Mouse (Mus musculus): ENCODE data around the gene B3galt4. TPM values are rescaled to one million over a fixed set of nuclear protein-coding genes. Genes with fewer than 3 reads are reported as not detected.

Gene B3galt4
- total and polyA plus RNA-seq, 2 experiments from 2014 or later: 9.8 to 11.7 TPM

DNA sequence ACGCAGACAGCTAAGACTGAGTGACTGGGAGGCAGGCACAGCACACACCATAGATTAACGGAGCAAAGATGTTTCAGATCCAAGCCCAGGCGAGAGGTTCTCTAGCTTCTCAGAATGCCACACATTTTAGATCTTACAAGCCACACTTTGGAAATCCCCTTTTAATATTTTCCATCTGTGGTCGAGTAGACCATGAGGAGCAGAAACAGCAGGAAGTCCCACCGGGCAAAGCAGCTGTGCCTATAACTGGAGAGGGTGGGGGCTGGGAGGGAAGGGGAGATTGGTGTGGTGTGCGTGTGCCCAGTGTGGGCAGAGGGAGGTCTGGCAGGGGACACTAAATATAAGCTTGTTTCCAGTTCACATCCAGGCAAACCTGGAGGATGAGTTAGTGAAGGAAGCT lies 6.2 kb upstream of the B3galt4 start:
- Histone ChIP-seq H3K9me3 (ENCODE audit: low read length) (no peaks in the 10 kb centered on the region), H3K27me3 (ENCODE audit: insufficient read depth, low read length) (no peaks in the 10 kb centered on the region), H3K4me3 (ENCODE audit: low read depth, low read length) (no peak overlapping the region), H3K4me2 (ENCODE audit: low read depth) (no peak overlapping the region), H3K4me1 (ENCODE audit: insufficient read depth) (peaks cover 8% of the 10 kb centered on the region; the same call in 1 of the 2 replicates), H3K36me3 (ENCODE audit: insufficient read depth) (peaks cover 60% of the 10 kb centered on the region), H3K9ac (no peak overlapping the region), H3K27ac (ENCODE audit: low read depth, low read length) (no peak overlapping the region)
- ATAC-seq (no peak), DNase-seq (no peak)
- TF ChIP-seq CTCF (IDR thresholded peaks at IDR 0.05; ENCODE audit: low read depth): no peak
- WGBS: 89% methylated on average over 6 of the region's 6 CpGs

DNA sequence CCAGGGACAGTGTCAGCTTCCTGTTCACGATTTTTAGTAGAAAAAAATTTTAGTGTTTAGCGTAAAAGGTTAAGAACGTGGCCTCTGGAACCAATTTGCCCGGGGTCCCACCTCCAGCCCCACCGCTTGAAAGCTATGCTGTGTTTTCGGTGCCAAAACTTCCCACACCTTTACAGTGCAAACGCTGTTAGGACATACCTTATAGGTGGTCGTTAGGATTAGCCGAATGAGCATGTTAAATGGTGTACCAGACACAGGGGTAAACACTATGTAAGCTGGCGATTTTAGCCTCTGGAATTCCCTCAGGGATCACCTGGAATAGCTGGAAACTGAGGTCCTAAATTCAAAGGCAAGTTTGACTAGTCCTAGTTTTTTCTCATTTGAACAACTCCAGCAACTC lies 5.0 kb upstream of the B3galt4 start:
- ATAC-seq (no peak), DNase-seq (no peak)
- 8% methylated on average over 10 of the region's 10 CpGs for WGBS
- TF ChIP-seq CTCF (IDR thresholded peaks at IDR 0.05; ENCODE audit: low read depth): no peak
- Histone ChIP-seq H3K4me2 (ENCODE audit: low read depth) (peak overlapping the region; percentile 54), H3K36me3 (ENCODE audit: insufficient read depth) (peaks cover 53% of the 10 kb centered on the region), H3K27ac (ENCODE audit: low read depth, low read length) (peak overlapping the region; percentile 88), H3K4me3 (ENCODE audit: low read depth, low read length) (peak overlapping the region; percentile 55), H3K9ac (peak overlapping the region; percentile 73), H3K27me3 (ENCODE audit: insufficient read depth, low read length) (no peaks in the 10 kb centered on the region), H3K4me1 (ENCODE audit: insufficient read depth) (peaks cover 8% of the 10 kb centered on the region; the same call in 1 of the 2 replicates), H3K9me3 (ENCODE audit: low read length) (no peaks in the 10 kb centered on the region)

DNA sequence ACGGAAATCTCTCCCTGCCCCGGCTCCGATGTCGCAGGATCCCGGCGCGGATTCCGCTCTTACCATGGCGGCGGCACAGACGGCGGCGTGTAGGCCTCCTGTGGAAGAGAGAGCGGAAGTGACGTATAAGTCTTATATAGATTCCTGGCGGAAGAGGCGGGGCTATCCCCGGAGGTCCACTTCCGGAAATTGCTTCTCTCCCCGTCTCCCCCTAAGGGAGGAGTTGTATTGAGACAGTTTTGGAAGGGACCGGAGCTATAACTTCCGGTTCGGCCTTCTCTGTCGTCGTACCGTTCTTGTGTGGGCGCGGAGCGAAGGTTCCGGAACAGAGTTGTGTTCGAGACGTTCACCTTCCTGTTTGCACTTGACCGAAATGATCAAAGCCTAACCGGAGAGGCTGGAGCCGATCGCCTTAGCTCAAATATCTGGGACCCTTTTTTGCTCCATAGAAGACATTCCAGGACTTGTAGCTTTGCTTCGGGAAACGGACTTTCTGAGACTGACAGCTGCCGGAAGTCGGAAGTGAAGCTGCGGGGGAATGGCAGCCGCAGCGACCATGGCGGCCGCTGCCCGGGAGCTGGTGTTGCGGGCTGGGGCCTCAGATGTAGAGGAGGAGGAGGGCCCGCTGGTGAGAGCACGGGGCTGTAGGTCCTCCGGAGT lies 4.4 kb upstream of the B3galt4 start, which contains the start of the genes Vps52 and Rps18:
Gene Vps52, plus strand, starts transcription at position 258 of the 660 bp plus-strand sequence.
Gene Rps18, minus strand, starts transcription at position 447 of the 660 bp plus-strand sequence.
- WGBS: 3% methylated on average over 50 of the region's 50 CpGs
- Histone ChIP-seq H3K4me3 (ENCODE audit: low read depth, low read length) (peak within 1 kb of the TSS; percentile 55), H3K27ac (ENCODE audit: low read depth, low read length) (peak within 1 kb of the TSS; percentile 93), H3K4me1 (ENCODE audit: insufficient read depth) (peaks cover 8% of the 10 kb centered on the region; the same call in 1 of the 2 replicates), H3K36me3 (ENCODE audit: insufficient read depth) (peaks cover 46% of the 10 kb centered on the region), H3K4me2 (ENCODE audit: low read depth) (peak within 1 kb of the TSS; percentile 58), H3K27me3 (ENCODE audit: insufficient read depth, low read length) (no peaks in the 10 kb centered on the region), H3K9me3 (ENCODE audit: low read length) (no peaks in the 10 kb centered on the region), H3K9ac (peak within 1 kb of the TSS; percentile 82)
- DNase-seq (peak; percentile 98), ATAC-seq (peak; percentile 91)
- peak; percentile 37; the same call in 1 of the 2 replicates for TF ChIP-seq CTCF (IDR thresholded peaks at IDR 0.05; ENCODE audit: low read depth)

DNA sequence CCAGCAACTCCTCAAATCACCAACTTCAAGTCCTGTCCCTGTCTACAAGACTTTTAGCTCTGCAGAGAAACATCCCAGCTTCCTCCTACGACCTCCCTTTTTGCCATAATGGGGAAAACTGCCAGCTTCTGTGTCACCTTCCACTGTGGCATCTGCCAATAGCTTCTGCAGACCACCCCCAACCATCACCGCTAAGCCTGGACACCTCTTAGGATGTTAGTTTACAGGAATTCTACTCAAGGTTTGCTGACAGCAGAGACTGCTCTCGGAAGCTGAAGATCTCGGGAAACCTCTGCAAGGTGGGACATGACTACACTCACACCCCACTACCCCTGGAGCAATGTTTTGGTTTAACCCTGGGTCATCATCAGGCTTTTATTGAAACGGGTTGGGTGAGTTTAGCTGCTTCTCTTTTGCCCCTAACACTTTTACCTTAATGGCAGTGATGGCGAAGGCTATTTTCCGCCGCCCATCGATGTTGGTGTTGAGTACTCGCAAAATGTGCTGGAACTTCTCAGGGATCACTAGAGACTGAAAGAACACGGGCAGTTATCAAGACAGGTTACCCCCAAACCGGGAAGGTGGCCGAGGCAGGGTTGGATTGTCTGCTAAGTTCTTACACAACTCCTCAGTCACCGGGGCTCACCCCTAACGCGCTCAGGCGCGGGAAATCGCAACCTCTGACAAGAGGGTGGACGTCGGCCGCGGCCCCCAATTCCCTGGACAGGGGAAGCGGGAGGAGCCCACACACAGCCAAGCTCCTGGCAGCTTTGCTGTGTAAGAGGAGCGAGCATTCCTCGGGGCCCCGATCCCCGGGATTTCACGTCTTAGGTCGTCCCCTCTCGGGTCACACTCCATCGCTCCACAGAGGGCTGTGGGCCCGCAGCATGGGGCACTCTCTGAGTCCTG lies 3.6 kb upstream of the B3galt4 start:
- DNase-seq (no peak), ATAC-seq (peak; percentile 12)

DNA sequence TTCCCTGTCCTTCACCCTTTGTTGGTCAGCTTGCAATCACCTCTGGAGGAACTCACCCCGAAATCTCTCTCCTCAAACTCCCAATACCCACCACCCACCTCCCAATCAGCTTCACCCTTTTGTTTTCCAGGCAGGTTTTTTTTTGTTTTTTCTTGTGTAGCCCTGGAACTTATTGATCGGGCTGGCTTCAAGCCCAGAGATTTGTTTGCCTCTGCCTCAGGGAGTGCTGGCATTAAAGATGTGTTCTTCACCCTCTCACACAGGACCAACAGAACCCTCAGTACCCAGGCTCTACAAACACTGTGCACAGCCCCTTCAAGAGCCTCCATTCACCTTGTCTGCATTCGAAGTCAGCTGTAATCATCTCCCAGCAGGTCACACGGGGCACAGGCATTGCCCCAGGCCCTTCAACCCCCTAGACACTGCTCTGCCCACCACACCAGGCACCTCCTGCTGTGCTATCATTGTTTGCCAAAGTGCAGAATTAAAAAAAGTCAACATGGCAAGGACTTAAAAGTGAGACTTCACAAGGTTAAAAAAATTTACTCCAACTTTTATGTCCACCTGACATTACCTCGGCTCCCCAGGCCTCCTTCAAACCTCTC lies 2.8 kb upstream of the B3galt4 start:
- WGBS: 24% methylated on average over 5 of the region's 5 CpGs
- Histone ChIP-seq H3K4me3 (ENCODE audit: low read depth, low read length) (peak overlapping the region; percentile 55; the same call in 1 of the 2 replicates), H3K4me1 (ENCODE audit: insufficient read depth) (peaks cover 17% of the 10 kb centered on the region), H3K27ac (ENCODE audit: low read depth, low read length) (no peak overlapping the region), H3K9me3 (ENCODE audit: low read length) (no peaks in the 10 kb centered on the region), H3K27me3 (ENCODE audit: insufficient read depth, low read length) (no peaks in the 10 kb centered on the region), H3K4me2 (ENCODE audit: low read depth) (peak overlapping the region; percentile 58), H3K9ac (peak overlapping the region; percentile 82), H3K36me3 (ENCODE audit: insufficient read depth) (peaks cover 32% of the 10 kb centered on the region)
- TF ChIP-seq CTCF (IDR thresholded peaks at IDR 0.05; ENCODE audit: low read depth): no peak
- ATAC-seq (no peak), DNase-seq (no peak)

More for the DNA sequence above, 3.6 kb upstream of the B3galt4 start:
- Histone ChIP-seq H3K9me3 (ENCODE audit: low read length) (no peaks in the 10 kb centered on the region), H3K27me3 (ENCODE audit: insufficient read depth, low read length) (no peaks in the 10 kb centered on the region), H3K4me1 (ENCODE audit: insufficient read depth) (peaks cover 13% of the 10 kb centered on the region; the same call in 1 of the 2 replicates), H3K4me2 (ENCODE audit: low read depth) (peak overlapping the region; percentile 58), H3K4me3 (ENCODE audit: low read depth, low read length) (peak overlapping the region; percentile 55), H3K36me3 (ENCODE audit: insufficient read depth) (peaks cover 39% of the 10 kb centered on the region), H3K27ac (ENCODE audit: low read depth, low read length) (peak overlapping the region; percentile 93), H3K9ac (peak overlapping the region; percentile 82)
- under 1% methylated on average over 33 of the region's 33 CpGs for WGBS
- no peak for TF ChIP-seq CTCF (IDR thresholded peaks at IDR 0.05; ENCODE audit: low read depth)

DNA sequence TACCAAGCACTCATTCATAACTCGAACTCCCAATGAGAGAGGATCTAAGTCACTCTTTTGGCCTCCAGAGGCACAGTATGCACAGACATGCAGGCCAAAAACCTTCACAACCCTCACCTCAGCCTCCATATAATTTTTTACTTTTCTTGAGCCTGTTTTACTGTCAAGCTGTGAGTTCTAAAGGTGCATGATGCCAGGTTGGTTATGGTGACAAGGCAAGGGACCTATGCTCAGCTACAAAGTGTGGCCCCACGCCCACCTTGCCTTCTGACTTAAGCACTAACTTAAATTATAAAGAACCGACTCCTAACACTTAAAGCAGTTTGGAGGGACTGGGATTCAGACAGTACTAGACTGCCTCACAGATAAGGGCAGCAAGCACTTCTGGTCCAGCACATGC lies 2.0 kb upstream of the B3galt4 start:
- ATAC-seq (no peak), DNase-seq (no peak)
- Histone ChIP-seq H3K4me1 (ENCODE audit: insufficient read depth) (peaks cover 17% of the 10 kb centered on the region), H3K27ac (ENCODE audit: low read depth, low read length) (0 out of 2 replicates have a peak overlapping the region, but pooled peaks have one; percentile 15), H3K4me2 (ENCODE audit: low read depth) (no peak overlapping the region), H3K9ac (no peak overlapping the region), H3K36me3 (ENCODE audit: insufficient read depth) (peaks cover 33% of the 10 kb centered on the region), H3K4me3 (ENCODE audit: low read depth, low read length) (no peak overlapping the region), H3K9me3 (ENCODE audit: low read length) (no peaks in the 10 kb centered on the region), H3K27me3 (ENCODE audit: insufficient read depth, low read length) (no peaks in the 10 kb centered on the region)
- no peak for TF ChIP-seq CTCF (IDR thresholded peaks at IDR 0.05; ENCODE audit: low read depth)
- WGBS: 84% methylated on average over 3 of the region's 3 CpGs

Measured in forebrain, postnatal 0 days (tissue).